Mouse (Mus musculus): ENCODE data around the gene Pmis2. TPM values are rescaled to one million over a fixed set of nuclear protein-coding genes. Genes with fewer than 3 reads are reported as not detected.

Gene Pmis2
- total and polyA plus RNA-seq, 3 experiments = not detected

GRCm38 (mm10) chr7:30635752-30636151, 35.7 kb downstream of the Pmis2 start, which contains the start of gene Etv2:
Etv2 (minus strand) TSS chr7:30635852.
- no peak for DNase-seq (ENCODE audit: low read depth, low spot score)
- H3K9ac ChIP-seq (ENCODE audit: control insufficient read depth, low read depth, low read length, poor library complexity, severe bottlenecking) = no peak within 1 kb of the TSS
- H3K4me1 ChIP-seq (ENCODE audit: control insufficient read depth in 1 of 2, insufficient read depth in 2 of 2, low read length in 2 of 2) = no peaks in the 10 kb centered on the region
- no peaks in the 10 kb centered on the region for H3K79me2 ChIP-seq (ENCODE audit: control insufficient read depth, insufficient read depth, low read length, poor library complexity)
- H3K27ac ChIP-seq (ENCODE audit: control insufficient read depth, low read depth, low read length) = no peak within 1 kb of the TSS
- H3K27me3 ChIP-seq (ENCODE audit: control insufficient read depth in 1 of 2, insufficient read depth in 2 of 2, low read length in 2 of 2) = peaks cover 4 to 9% of the 10 kb centered on the region in 2 experiments
- no peaks in the 10 kb centered on the region for H3K9me3 ChIP-seq (replicated peaks; ENCODE audit: insufficient read depth, low read length)
- no peaks in the 10 kb centered on the region for H3K36me3 ChIP-seq (ENCODE audit: control insufficient read depth in 1 of 2, insufficient read depth in 2 of 2, low read length in 2 of 2)
- no peak within 1 kb of the TSS for H3K4me3 ChIP-seq (ENCODE audit: control insufficient read depth in 1 of 2, insufficient read depth in 1 of 2, low read depth in 2 of 2, low read length in 2 of 2)
- no peak for TF ChIP-seq MEF2A (IDR thresholded peaks at IDR 0.05; ENCODE audit: extremely low read depth, insufficient replicate concordance, low read depth, low read length, poor library complexity, severe bottlenecking)
- no peak for TF ChIP-seq CTCF (IDR thresholded peaks at IDR 0.05 in 2 of 3, conservative IDR thresholded peaks at IDR 0.05 in 1 of 3; ENCODE audit: control insufficient read depth in 1 of 3, insufficient read depth in 1 of 3, low read depth in 2 of 3, low read length in 3 of 3, poor library complexity in 1 of 3, severe bottlenecking in 1 of 3)
- no peak for TF ChIP-seq NELFE (IDR thresholded peaks at IDR 0.05; ENCODE audit: low read depth, low read length)
- no peak for TF ChIP-seq POLR2AphosphoS5 (IDR thresholded peaks at IDR 0.05; ENCODE audit: borderline replicate concordance, low read depth, low read length)
- no peak for TF ChIP-seq USF1 (IDR thresholded peaks at IDR 0.05; ENCODE audit: low read depth, low read length)
- TF ChIP-seq MAZ (IDR thresholded peaks at IDR 0.05; ENCODE audit: low read depth, low read length) = no peak
- TF ChIP-seq ELF1 (IDR thresholded peaks at IDR 0.05; ENCODE audit: low read depth, low read length) = no peak
- TF ChIP-seq UBTF (IDR thresholded peaks at IDR 0.05; ENCODE audit: borderline replicate concordance, insufficient read depth, low read depth, low read length) = no peak
- no peak for TF ChIP-seq CHD2 (IDR thresholded peaks at IDR 0.05; ENCODE audit: low read length)
- no peak for TF ChIP-seq KAT2A (conservative IDR thresholded peaks at IDR 0.05; ENCODE audit: low read depth, low read length)
- no peak for TF ChIP-seq E2F4 (IDR thresholded peaks at IDR 0.05; ENCODE audit: borderline replicate concordance, low read depth, low read length)
- no peak for TF ChIP-seq MXI1 (IDR thresholded peaks at IDR 0.05; ENCODE audit: low read depth, low read length)
- no peak for TF ChIP-seq GABPA (IDR thresholded peaks at IDR 0.05; ENCODE audit: low read depth, low read length)
- TF ChIP-seq RAD21 (IDR thresholded peaks at IDR 0.05; ENCODE audit: low read depth, low read length) = no peak
- no peak for TF ChIP-seq MYB (IDR thresholded peaks at IDR 0.05; ENCODE audit: low read depth, low read length)
- no peak for TF ChIP-seq GATA1 (IDR thresholded peaks at IDR 0.05; ENCODE audit: low read depth, low read length)
- TF ChIP-seq JUND (IDR thresholded peaks at IDR 0.05; ENCODE audit: low read depth, low read length) = no peak
- no peak for TF ChIP-seq ZNF384 (IDR thresholded peaks at IDR 0.05; ENCODE audit: low read depth, low read length)
- no peak for TF ChIP-seq ZMIZ1 (IDR thresholded peaks at IDR 0.05; ENCODE audit: low read depth, low read length)

- Histone ChIP-seq H3K4me1 (ENCODE audit: control insufficient read depth in 1 of 2, insufficient read depth in 2 of 2, low read length in 2 of 2) (no peaks in the 10 kb centered on the region), H3K27me3 (ENCODE audit: control insufficient read depth in 1 of 2, insufficient read depth in 2 of 2, low read length in 2 of 2) (peaks cover 6 to 12% of the 10 kb centered on the region in 2 experiments), H3K79me2 (ENCODE audit: control insufficient read depth, insufficient read depth, low read length, poor library complexity) (no peaks in the 10 kb centered on the region), H3K4me3 (ENCODE audit: control insufficient read depth in 1 of 2, insufficient read depth in 1 of 2, low read depth in 2 of 2, low read length in 2 of 2) (no peak overlapping the region), H3K36me3 (ENCODE audit: control insufficient read depth in 1 of 2, insufficient read depth in 2 of 2, low read length in 2 of 2) (no peaks in the 10 kb centered on the region), H3K27ac (ENCODE audit: control insufficient read depth, low read depth, low read length) (no peak overlapping the region), H3K9me3 (replicated peaks; ENCODE audit: insufficient read depth, low read length) (no peaks in the 10 kb centered on the region), H3K9ac (ENCODE audit: control insufficient read depth, low read depth, low read length, poor library complexity, severe bottlenecking) (no peak overlapping the region)
- TF ChIP-seq RAD21 (IDR thresholded peaks at IDR 0.05; ENCODE audit: low read depth, low read length) (peak; percentile 21), RCOR1 (IDR thresholded peaks at IDR 0.05; ENCODE audit: low read depth, low read length) (no peak), MEF2A (IDR thresholded peaks at IDR 0.05; ENCODE audit: extremely low read depth, insufficient replicate concordance, low read depth, low read length, poor library complexity, severe bottlenecking) (no peak), SIN3A (IDR thresholded peaks at IDR 0.05; ENCODE audit: low read length) (0 out of 2 replicates have a peak, but pooled peaks have one; percentile 22), HCFC1 (IDR thresholded peaks at IDR 0.05; ENCODE audit: low read depth, low read length) (no peak), CTCF (IDR thresholded peaks at IDR 0.05 in 2 of 3, conservative IDR thresholded peaks at IDR 0.05 in 1 of 3; ENCODE audit: control insufficient read depth in 1 of 3, insufficient read depth in 1 of 3, low read depth in 2 of 3, low read length in 3 of 3, poor library complexity in 1 of 3, severe bottlenecking in 1 of 3) (peak; percentile 57 to 85 (median 65)), POLR2AphosphoS5 (IDR thresholded peaks at IDR 0.05; ENCODE audit: borderline replicate concordance, low read depth, low read length) (no peak), MAFK (IDR thresholded peaks at IDR 0.05; ENCODE audit: borderline replicate concordance, low read depth, low read length) (no peak), E2F4 (IDR thresholded peaks at IDR 0.05; ENCODE audit: borderline replicate concordance, low read depth, low read length) (no peak), MXI1 (IDR thresholded peaks at IDR 0.05; ENCODE audit: low read depth, low read length) (peak; percentile 52), ZC3H11A (IDR thresholded peaks at IDR 0.05; ENCODE audit: low read depth, low read length) (peak; percentile 36), MAX (IDR thresholded peaks at IDR 0.05; ENCODE audit: low read length) (peak; percentile 39; the same call in 1 of the 2 replicates), MAZ (IDR thresholded peaks at IDR 0.05; ENCODE audit: low read depth, low read length) (no peak), SMC3 (IDR thresholded peaks at IDR 0.05; ENCODE audit: low read depth, low read length) (peak; percentile 61), MYB (IDR thresholded peaks at IDR 0.05; ENCODE audit: low read depth, low read length) (no peak)
- peak; percentile 59 for DNase-seq (ENCODE audit: low read depth, low spot score)
Measured at GRCm38 (mm10) chr7:30634621-30635020, 36.8 kb downstream of the Pmis2 start.

Data from MEL (cell line).